Mouse (Mus musculus) B cell, adult 2 months (primary cell): ENCODE results near the gene Ppm1j.
"Not testable (repeated sequence)": the region's sequence is repeated elsewhere in the genome, so short reads cannot be mapped to it uniquely, and the experiment has no call there.

Source experiments
- DNase-seq, 2 experiments: peaks; one replicate each; pipeline ENCODE4 v3.0.0; 2022

The Ppm1j gene

DNA sequence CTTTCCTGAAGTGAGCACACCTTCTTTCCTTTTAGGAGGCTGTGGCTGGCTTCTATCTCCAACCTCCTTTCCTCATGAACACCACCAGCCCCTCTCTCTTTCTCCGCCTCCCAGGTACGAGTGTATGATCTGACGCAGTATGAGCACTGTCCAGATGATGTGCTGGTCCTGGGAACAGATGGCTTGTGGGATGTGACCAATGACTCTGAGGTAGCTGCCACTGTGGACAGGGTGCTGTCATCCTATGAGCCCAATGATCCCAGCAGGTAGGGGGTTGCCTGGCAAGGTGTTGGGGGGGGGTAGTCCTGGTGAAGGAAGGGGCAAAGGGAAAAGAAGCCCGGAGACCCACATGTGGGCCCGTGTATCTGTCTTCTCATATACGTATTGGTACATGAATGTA is 4.4 kb downstream of the Ppm1j start:
- no peak for DNase-seq

DNA sequence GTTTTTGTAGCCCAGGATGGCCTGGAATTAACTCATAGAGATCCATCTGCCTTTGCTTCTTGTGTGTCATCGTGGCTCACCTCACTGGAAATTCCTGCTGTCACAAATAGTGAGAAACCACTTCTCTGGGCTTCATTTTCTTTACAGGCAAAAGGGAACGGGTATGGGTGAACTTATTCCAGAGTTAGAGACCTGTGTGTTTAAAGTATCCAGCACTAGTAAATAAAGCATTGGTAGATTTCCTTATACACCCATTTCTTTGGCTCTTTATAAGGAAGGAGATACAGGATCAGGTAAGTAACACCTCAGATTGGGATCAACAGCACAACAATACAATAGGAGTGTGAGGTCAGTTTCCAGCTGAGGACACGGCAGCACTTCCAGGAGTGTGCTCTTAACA is 7.2 kb downstream of the Ppm1j start, which contains the start of gene Rhoc:
TSS of gene Rhoc (plus strand) at position 301 of the 400 bp plus-strand sequence.
- no peak for DNase-seq

DNA sequence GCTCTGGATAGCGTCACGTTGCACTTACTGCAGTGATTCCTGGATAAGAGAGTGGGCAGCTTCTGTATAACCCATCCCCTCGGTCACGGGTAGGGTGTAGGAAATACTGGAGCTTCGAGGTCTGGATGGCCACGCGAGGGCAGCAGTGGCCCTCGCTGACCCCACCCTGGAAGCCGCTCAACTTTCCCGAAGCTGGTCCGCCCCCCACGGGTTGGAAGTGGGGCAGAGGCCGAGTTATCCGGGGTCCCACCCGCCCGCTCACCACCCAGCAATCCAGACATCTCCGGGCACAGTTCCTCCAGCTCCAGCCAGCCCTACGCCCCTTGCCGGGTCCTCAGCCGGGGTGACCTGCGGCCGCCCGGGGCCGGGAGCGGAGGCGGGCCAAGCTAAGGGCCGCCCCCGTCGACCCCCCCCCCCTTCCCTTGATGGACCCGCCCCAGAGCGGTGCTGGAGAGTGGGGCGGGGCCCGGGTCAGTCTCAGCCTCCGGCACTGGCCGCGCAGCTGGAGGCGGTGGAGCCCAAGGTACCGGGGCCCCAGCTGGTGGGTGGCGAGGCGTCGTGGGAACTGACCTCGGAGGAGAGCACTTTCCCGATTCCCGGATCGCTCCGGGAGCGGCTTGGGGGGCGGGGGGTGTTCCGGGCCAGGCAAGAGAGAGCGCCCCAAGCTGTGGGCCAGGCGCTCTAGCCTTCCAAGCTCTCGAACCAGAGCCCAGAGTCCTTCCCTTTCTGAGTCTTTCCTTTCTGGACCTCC is 7.9 kb downstream of the Ppm1j start:
- DNase-seq = peak in 1 of 2 experiments; percentile 28

DNA sequence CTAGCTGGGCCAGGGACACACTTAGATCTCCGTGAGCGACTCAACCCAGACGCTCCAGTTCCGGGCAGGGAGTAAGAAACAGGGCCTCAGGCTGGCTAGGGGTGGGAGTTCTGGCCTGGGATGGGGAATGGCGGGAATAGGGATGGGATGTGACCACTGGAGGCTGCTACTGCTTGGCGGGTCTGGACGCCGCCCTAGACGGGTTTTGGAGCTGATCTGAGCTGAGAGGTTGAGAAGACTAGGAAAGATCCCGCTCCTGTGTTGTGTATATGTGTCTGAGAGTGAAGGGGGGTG is 8.4 kb downstream of the Ppm1j start:
- no peak for DNase-seq

DNA sequence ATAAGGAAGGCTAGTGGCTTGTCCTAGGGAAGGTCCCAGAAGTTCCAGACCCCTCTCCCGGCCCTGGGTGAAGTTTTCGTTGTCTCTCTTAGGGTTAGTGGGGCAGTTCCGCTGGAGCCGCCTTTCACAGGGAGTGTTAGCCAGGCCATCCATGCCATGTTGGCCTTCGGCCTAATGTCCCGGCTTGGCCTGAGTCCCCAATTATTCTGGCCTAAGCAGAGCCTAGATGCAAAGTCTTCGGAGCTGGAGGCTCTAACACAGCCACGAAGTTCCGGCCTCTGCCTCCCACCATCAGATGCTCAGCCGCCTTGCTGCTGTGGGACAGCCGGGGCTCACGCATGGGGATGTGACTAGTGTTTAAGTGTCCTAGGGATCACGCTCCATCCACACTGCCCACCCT is 9.0 kb downstream of the Ppm1j start:
- DNase-seq = no peak

DNA sequence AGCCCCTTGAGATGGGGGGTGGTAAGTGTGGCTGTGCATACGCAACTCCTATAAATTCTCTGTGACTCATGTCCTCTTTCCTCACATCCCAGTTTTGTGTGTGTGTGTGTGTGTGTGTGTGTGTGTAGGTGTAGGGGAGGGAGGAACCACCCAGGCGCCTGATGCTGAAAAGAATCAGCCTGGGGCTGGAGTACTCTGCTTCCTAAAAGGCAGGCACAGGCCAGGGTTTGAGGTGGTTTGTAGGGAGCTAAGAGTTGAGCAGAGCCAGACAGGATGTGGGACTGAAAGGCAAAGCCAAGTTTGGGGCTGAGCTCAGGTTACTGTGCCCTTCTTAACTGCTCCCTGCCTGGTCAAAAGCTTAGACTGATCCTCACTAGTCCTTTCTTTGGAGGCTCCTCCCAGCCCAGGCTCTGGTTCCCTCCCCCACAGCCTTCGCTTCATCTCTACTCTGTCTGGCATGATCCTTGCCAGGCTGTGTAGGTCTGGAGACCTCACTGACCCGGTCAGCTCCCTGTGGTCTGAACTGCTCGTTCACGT is 9.6 kb downstream of the Ppm1j start:
- DNase-seq = no peak

DNA sequence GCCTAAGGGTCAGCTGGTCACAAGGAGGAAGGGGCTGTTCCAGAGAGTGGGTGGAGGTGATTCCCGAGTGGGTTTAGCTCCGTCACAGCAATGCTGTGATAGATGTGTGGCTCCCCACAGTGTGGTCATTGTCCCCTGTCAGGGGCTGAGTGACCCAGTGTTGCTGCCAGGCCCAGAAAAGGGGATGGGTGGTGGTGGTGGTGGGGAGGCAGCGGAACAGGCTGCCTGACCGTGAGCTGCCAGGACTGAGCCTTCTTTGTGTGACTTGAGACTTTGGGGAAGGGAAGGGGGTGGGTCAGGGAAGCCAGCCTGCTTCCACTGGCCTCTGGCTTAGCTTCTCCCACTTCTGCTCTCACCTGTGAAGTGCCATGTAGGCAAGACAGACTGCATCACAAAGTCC is 10.2 kb downstream of the Ppm1j start:
- no peak for DNase-seq

DNA sequence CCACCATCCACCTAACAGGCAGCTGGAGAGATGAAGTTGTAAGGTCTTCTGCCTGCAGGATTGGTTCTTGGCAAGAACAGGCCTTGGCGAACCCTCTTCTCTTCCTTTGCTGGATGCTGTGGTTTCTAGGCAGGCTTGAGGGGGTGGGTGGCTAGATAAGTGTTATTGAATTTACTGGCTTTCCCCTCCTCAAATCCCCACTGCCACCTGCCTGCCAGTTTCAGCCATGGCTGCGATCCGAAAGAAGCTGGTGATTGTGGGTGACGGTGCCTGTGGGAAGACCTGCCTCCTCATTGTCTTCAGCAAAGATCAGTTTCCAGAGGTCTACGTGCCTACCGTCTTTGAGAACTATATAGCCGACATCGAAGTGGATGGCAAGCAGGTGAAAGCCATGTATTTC is 10.8 kb downstream of the Ppm1j start:
- no peak for DNase-seq

DNA sequence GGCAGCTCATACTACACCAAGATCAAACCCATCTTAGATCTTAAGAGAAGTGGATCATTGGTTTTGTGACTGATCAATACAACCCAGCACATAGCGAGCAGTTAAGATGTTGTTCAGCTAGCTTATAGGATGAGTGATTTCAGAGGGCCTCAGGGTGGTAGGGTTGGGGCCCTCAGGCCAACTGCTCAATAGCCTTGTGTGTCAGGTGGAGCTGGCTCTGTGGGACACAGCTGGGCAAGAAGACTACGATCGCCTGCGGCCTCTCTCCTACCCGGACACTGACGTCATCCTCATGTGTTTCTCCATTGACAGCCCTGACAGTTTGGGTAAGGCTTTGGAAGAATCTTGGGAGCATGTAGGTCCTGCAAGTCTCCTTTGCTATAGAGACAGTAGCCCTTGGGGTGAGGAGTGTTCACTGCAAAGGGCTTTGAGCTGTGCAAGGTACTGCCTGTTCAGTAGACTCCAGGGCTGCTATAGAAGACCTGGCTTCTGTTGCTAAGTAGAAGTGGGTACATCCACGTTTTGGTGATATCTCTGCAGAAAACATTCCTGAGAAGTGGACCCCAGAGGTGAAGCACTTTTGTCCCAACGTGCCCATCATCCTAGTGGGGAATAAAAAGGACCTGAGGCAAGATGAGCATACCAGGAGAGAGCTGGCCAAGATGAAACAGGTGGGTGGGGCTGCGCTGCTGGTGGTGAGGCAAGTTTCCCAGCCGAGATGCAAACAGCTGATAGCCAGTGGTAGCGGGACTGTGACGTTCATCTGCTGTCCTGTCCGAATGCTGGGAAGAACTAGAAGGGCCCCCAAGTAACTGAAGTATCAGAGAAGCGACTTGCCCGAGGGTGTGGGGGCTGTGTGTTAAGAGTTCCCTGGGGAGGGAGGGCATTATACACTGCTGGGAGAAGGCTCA is 11.8 kb downstream of the Ppm1j start:
- no peak for DNase-seq

DNA sequence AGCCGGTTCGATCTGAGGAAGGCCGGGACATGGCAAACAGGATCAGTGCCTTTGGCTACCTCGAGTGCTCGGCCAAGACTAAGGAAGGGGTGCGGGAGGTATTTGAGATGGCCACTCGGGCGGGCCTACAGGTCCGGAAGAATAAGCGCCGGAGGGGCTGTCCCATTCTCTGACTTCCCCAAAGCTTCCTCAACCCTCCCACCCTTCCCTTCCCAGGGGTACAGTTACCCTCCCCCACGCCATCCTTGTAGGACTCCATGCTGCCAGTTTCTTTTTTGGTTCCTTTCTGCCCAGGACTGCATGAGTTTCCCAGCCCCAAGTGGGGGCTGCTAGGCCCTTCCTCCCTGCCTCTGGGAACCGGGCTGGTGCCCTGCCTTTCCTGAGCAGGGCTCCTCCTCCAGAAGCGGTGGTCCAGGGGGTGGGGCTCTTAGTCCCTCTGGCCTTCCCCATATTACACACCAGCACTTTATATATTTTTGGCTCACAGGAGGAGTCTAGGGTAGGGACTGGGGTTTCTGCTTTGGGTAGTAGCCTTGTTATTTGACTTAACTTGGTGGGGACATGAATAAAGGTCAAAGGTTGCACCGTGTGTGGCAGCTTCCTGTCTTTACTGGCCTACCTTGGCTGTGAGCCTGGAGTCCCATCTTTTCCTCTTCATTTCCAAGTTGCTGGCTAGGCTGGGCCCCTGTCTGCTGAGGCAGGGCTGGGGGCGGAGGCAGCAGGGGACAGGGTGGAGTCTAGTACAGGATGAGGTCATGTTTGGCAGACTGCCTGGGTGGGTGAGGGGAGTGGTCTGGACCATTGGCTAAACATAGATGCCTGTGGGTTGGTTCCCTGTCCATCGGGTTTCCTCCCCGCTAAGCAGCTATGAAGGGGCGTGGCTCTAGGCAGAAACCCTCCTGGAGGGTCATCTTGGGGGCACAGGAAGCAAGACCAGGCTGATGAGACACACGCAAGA is 13.3 kb downstream of the Ppm1j start:
- DNase-seq = peak; percentile 39 to 40

DNA sequence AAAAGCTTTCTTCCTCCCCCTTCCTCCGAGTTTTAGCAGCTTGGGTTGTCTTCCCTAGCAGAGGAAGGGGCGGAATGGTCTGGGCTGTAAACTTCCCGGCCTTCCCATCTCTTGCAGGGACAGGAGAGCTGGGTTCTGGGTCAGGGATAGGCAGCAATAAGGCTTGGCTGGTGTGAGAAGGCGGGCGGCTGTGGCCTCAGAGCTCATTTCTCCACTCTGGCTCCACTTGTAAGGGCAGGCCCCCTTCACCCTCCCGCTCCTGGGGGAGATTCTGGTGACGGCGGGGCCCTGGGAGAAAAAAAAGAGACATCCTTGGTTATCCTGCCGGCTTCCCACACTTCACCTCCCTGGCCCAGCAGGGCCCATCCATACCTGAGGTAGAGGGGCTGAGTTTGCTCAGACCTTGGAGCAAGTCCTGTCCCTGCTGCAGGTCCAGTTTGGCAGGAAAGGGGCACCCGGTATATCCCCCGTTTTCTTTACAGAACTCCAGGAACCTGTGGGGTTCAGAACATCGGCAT is 14.2 kb downstream of the Ppm1j start:
- DNase-seq = no peak

DNA sequence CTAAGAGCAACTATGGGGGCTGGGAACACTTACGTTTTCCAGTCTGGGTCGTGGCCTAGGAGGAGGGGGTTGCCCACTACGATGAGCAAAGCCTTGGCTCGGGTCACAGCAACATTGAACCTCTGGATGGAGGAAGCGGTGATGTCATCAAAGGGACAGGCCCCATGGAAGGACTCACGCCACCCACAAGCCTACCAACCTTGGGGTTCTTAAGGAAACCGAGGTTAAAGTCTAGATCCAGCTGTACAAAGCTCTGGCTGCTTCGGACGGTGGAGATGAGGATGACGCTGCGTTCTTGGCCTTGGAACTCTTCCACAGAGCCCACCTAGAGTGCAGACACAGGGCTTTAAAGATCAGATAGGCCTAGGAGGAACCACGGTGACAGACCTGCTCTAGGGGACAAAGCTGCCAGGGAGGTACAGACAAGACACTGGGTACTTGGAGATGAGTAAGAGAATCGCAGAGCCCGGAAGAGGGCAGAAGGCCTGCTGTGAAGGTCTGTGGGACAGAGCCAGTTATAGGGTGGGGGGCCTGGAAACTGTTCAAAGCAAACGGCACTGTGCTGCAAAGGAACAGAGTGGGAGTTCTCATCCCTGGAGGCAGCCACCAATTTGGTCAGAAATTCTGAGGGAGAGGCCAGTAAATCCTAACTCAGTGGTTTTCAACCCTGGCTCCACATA is 14.9 kb downstream of the Ppm1j start:
- DNase-seq = no peak

DNA sequence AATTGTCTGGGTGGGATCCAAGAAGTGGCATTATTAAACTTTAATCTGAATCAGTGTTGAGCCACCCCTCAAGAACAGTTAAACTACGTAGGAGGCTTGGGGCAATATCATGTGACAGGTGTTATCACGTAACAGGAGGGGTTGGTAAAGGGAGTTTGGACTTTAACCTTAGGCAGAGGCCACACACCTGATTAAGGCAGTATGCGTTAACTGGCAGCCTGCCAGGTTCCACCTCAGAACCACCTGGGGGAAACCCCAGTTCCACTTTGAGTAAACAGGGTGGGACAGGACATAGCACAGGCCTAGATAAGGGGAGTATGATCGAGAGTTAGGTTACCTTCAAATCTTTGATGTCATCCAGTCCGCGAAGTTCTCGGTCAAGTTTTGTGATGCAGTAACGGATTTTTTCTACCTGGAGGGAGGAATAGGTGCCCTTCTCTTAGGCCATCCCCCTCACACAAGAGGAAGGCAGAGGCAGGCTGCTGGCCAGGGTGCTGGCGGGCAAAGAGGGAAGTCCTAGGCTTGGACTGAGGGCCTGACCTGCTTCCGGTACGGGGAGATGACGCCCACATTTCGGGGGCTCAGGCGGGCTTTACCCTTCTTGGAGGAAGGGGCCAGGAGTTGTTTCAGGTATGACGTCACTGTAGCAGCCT is 15.7 kb downstream of the Ppm1j start:
- no peak for DNase-seq

DNA sequence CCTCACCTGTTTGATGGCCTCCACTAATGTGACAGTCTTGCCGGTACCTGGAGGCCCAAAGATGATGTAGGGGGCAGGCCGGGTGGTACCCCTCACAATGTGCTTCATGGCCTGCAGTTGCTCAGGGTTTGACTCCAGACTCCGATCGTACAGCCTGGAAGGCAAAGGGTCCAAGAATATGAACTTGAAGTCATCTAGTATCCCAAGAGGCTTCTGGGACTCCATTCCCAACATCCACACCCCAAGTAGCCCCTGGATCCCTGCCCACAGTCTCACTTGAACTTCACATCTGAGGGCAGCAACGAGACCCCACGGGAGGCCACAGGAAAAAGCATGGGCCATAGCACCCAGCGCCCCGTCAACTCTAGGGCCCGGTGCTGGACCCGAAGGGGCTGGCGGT is 19.8 kb downstream of the Ppm1j start:
- no peak for DNase-seq

DNA sequence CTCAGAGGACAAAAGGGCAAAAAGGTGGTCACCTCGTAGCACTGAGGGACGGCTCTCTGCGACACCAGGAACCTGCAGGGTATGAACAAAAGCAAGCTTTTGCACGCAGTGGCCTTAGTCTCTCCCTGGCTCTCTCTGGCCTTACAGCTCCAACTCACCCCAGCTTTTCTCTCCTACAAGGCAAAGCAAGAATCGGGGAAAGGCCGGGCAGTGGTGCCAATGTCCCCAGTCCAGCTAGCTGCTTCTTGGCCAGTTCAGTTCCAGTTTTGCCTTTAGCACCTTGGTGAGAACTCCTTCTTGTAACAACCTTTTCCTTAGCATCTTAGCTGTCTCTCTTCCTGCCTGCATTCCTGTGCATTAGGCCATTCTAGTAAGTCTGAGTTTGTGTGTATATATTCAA is 20.6 kb downstream of the Ppm1j start:
- no peak for DNase-seq

DNA sequence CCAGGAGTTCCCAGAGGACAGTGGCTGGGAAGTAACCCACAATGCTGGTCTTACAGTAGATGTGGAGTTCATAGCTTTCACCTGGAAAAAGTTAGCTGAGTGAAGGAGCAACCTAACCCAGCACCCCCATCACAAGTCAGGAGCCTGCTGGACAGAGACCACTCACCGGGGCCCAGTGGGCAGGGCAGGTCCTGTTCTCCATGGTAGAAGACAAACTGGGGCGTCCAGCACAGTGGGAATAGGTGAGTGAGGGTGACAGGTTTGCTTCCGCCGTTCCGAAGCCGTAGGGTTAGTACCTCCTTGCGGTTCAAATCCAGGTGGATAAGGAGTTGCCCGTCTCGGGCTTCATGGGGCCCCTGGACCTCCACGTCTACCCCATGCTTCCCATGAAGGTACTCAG is 23.5 kb downstream of the Ppm1j start:
- DNase-seq = no peak

DNA sequence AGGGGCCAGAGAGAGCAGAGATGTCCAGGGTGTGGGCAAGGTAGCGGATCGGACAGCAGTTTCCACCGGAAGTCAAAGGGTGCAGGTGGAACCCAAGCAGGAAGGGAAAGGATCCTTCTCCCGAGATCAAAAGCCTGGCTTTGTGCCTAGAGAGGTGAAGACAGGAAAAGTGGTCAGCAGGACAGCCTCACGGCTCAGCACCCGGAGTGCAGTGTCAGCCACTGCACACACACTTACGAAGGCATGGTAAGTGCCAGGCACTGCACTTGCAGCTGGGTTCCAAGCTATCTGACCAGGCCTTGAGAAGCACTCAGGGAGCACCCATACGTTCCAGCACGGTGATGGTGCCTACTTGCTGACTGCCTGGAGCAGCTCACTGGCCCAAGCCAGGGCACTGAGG is 24.7 kb downstream of the Ppm1j start:
- no peak for DNase-seq

DNA sequence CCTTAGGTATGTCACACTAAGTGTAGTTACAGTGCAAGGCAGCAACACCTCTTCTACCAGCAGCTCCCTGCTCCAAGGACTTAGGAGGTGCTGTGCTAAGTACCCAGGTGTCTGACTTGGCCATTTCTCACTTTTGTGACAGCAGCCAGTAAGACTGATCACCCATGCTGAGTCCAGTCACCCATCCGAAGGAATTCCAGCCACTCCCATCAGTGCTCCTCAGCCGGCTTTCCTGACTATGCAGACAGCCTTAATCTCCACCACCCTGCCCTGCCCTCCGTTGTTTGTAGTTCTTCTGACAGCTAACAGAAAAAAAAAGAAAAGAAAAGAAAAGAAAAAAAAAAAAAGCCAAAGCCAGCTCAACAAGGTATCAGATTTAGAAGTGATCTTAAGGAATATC is 30.9 kb downstream of the Ppm1j start:
- no peak for DNase-seq

DNA sequence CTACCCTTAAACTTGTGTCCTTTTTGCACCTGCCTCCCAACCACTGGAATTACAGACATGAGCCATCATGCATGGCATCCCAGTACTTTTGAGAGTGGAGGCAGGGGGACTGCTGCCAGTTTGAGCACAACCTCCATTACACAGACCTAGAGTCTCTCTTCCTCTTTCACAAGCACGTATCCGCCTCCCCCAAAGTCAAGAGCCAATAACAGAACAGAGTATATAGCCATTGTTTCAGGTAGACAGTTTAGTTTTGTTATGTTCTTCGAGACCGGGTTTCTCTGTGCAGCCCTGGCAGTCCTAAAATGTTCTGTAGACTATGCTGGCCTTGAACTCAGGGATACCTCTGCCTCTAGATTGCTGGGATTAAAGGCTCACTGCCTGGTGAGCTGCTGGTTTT is 31.4 kb downstream of the Ppm1j start:
- no peak for DNase-seq

DNA sequence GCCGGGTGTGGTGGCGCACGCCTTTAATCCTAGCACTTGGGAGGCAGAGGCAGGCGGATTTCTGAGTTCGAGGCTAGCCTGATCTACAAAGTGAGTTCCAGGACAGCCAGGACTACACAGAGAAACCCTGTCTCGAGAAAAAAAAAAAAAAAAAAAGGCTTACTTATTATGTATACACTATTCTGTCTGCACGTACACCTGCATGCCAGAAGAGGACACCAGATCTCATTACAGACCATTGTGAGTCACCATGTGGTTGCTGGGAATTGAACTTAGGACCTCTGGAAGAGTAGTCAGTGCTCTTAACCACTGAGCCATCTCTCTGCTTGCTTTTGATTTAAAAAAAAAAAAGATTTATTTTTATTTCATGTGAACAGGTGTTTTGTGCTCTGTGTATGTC is 32.4 kb downstream of the Ppm1j start:
- DNase-seq = not testable (repeated sequence)

DNA sequence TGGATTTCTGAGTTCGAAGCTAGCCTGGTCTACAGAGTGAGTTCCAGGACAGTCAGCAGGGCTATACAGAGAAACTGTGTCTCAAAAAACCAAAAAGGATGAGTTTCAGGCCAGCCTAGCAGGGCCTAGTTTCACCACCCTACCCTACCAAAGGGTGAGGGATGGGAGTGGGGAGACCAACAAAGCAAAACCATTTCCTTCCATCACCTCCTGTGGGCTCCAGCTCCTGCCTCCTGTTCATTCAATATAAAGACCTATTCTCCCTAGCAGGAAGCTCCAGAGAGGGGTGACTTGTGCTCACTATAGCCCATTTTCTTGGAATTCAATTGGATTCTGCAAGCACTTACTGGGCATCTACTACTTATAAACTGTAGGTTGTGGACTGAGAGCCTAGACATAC is 33.9 kb downstream of the Ppm1j start:
- DNase-seq = no peak

DNA sequence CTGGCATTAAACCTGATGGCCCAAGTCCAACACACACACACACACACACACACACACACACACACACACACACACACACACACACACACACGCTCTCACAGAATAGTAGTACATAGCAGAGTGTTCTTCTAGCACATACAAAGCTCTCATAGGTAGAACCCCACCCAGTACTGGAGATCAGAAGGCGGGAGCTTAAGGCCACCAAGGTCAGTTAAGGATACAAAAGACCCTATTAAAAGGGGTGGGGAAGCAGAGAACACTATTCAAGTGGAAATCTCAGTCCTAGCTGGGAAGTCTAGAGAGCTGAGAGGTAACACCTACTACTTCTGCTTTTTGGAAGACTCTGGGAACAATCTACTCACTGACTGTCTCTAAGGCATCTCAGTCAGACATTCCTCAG is 34.5 kb downstream of the Ppm1j start:
- DNase-seq = no peak
